Mouse (Mus musculus) adrenal gland, postnatal 14 days (tissue): ENCODE data around the gene Bcl2l2. TPM values are rescaled to one million over a fixed set of nuclear protein-coding genes. Genes with fewer than 3 reads are reported as not detected.

Source experiments
- DNase-seq: peaks from one replicate; pipeline ENCODE4 v3.0.0; 2021; ENCODE audit warnings: mixed read lengths
- total RNA-seq: library from RNA; stranded (reverse); gene quantifications from 2 replicates; pipeline ENCODE4 v1.2.3, GENCODE M21; 2021

The Bcl2l2 gene
- total RNA-seq, 1 experiment from 2014 or later, result 43.5 TPM

DNA sequence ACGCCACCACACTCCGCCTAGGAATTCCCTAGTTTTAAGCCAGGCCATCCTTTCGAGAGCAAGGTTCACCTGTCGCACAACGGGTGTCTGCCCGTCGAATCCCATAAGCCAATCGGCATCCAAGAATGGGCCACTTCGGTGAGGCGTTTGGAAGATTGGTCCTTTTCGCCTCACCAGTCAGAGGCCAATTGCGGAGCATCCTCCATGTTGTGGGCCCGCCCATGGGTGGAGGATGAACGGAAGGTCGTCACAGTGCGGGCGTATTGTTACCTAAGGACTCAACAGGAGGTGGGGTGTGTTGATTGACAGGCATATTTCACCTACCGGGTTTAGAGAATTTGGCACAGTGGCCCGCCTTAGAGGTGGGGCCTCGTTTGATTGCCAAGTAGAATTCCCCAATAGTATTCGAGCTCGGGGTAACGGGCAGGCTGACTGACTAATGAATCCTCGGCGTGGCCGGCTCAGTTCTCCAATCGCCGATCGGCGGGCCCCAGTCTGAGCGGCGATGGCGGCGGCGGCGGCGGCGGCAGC is 10.5 kb downstream of the Bcl2l2 start:
- peak; percentile 97 for DNase-seq

- DNase-seq, result peak; percentile 83
These were observed 11.3 kb downstream of the Bcl2l2 start for GRCm38 (mm10) chr14:54894296-54895151.

DNA sequence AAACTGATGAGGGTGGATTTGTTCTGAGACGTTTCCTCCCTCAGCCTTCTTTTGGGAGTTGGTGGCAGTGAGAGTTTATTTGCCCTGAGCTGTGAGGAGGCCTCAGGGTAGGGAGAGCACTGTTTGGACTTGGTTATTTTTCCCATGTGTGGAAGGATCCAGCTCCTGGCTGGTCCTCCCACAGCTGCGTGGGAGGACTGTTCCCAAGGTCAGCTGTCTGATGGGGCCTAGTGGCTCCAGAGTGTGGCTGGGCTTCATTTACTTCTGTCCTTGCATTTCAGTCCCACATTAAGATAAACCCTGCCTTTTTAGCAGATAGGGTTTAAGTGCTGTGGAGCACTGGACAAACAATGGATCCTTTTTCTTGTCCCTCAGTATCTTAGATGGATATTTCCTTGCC is 14.3 kb downstream of the Bcl2l2 start:
- no peak for DNase-seq

- peak; percentile 74 for DNase-seq
These were observed 17.2 kb downstream of the Bcl2l2 start for GRCm38 (mm10) chr14:54900383-54900782.

- DNase-seq, result no peak
These were observed 20.5 kb downstream of the Bcl2l2 start for GRCm38 (mm10) chr14:54903641-54904040.

DNA sequence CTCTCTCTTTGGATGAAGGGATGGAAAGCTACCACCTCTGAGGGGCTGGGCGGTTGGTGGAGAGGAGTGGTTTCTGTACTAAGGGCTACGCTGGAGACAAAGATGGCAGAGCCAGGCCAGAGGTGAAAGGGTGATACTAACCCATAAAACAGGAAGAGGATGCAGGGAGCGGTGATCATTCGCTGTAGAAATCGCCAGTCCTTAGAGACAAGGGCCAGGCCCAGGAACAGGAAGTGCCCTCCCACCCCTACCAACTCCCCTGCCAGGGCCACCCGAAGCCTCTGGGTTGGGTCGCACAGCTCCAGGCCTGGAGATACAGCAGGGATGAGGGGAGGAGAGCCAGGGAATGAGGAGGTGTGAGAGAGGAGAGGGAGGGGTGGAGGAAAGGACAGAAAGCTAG is 25.5 kb downstream of the Bcl2l2 start:
- DNase-seq, result no peak

- peak; percentile 49 for DNase-seq
These were observed 29.1 kb downstream of the Bcl2l2 start for GRCm38 (mm10) chr14:54912109-54912850.

DNA sequence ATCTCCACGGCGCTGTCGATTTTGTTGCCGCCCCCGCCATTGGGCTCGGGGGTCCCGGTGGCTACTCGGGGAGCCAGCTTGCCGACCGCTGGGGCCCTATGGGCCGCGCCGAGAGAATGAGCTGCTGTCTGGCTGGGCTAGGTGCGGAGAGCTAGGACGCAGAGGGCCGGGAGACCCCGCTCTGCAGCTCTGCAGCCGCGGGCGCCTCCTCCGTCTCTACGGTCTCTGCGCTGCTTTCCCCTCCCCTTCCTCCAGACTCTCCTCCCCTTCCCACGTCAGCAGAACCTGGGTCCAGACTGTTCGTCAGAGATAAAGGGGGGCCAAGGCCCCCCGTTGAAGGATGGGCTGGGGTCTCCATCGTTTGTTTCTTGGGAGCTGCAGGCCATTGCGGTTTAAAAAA is 29.7 kb downstream of the Bcl2l2 start, which contains the start of gene Slc22a17:
Slc22a17 (minus strand) TSS at position 247 of the 400 bp plus-strand sequence.
- peak; percentile 74 for DNase-seq

GRCm38 (mm10) chr14:54913343-54913742 is 30.2 kb downstream of the Bcl2l2 start:
- DNase-seq, result no peak

- DNase-seq, result no peak
These were observed 37.0 kb downstream of the Bcl2l2 start for GRCm38 (mm10) chr14:54920076-54920685.

DNA sequence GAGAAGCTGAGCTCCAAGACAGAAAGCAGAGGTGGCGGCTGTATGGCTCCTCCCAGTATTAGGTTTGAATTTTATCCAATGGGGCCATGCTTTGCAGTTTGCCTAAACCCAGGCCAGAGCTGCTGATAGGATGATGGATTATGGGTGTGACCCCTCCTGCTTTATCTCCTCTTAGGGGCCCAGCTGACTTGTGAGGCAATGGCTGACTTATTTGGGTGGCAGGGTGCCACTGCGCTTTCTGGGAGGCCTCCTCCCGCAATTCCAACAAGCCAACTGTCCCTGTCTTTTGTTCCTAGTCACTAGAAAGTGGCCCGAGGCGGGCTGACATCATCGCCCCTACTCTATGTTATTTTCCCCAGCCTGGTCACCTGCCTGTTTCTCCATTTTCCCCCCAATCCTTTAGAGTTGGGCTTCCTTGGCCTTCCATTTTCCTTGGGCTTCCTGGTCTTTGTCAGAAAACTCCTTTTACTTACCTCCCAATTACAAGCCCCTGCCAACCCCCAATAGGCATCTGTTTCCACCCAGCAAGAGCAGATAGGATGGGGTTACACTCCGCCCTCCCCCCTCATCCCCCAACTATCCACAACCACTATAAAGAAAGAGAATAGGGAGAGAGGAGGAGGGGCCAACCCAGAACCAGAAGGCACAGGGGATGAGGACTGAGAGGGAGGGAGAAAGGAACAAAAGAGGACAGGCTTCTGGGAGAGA is 41.6 kb downstream of the Bcl2l2 start:
- DNase-seq, result peak; percentile 58

DNA sequence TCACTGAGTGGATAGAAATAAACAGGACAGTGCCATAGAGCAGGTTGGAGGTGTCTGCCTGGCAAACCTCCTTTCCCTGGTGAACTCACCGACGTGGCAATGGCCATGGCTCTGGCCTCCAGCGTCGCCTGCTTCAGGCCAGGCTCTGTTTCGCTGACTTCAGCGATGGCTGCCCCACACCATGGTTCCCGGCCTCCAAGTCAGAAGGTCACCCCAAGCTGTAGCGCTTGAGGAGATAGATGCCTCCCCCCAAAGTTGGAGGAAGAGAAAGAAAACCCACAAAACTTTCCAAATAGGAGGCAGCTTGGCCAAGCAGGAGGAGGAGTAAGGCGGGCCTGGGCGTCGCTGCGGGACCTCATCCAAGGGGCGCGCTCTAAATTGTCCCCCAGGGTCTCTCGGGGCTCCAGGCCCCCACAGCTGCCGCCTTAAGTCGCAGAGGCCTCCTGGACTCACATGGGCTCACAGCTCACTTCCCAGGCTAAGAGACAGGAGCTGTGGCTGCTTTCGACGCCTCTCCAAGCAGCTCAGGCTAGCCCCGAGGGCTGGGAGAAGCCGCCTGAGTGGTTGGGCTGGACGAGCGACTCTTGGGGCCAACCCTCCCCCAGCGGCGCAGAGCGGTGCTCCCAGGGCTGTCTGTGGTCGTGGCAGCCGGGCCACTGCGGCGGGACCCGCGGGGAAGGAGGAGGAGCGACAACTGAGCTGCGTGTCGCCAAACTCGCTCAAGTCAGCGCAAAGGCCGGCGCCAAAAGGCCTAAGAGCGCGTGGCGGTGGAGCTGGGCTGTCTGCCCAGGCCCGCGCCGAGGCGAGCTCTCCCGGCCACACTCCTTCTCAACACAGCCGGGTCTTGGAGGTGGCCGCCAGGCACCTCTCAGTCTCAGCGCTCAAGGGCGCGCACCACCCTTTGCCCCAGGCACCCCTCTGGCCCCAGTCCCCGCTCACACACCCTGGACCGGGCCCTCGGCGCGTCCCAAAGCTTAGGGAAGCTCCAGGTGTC is 42.5 kb downstream of the Bcl2l2 start, which contains the start of gene Efs:
Efs (minus strand) TSS at position 778 of the 994 bp plus-strand sequence.
- DNase-seq, result peak; percentile 76

GRCm38 (mm10) chr14:54926401-54927158 is 43.4 kb downstream of the Bcl2l2 start:
- DNase-seq, result peak; percentile 59

GRCm38 (mm10) chr14:54927296-54927695 is 44.1 kb downstream of the Bcl2l2 start:
- DNase-seq, result no peak

GRCm38 (mm10) chr14:54929801-54930200 is 46.6 kb downstream of the Bcl2l2 start:
- DNase-seq, result no peak

- DNase-seq, result no peak
These were observed 47.3 kb downstream of the Bcl2l2 start for GRCm38 (mm10) chr14:54930431-54930830.

- no peak for DNase-seq
These were observed 49.5 kb downstream of the Bcl2l2 start, which contains the start of gene Il25 for GRCm38 (mm10) chr14:54932645-54933150. Gene Il25, plus strand, starts transcription at chr14:54932695.

DNA sequence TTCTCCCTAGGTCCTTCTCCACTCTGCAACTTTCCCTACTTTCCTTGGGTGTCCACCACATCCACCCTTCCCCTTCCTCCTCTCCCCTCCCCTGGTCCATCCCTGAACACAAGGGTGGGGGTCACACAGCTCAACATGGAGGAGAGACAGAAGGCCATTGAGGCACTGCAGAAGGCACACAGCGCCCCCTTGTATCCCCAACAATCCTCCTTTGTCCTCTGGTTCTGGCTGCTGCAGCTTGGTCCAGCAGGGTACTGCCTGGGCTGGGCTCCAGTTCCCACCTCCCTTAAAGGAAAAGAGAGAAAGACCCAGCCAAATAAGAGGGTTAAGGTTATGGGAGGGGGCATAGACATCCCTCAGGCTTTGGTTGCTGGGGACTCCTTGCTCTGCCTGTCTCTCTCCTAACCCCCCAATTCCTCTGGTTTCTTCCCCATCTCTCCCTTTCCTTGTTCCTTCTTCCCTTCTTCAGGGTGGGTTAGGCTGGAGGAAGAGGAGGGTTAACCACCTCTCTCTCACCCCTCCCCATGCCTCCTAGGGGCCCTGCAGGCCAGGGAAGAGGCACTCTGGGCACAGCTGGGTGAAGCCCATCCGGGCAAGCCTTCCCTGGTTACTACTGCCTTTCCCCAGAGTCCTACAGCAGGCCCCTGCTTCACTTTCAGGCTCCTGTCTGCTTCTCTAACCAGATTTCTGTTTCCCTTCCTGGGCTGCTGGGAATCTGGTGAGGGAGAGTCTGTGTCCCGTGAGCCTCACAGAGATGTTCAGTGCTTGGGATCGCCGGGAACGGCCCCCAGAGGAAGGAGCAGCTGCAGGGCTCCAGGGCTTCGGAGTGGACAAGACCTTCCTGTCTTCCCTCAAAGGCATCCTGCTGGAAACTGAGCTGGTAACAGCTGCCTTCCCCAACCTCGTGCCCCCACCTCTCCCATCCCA is 53.0 kb downstream of the Bcl2l2 start, which contains the start of gene Cmtm5:
Cmtm5 (plus strand) TSS at position 358 of the 927 bp plus-strand sequence.
- no peak for DNase-seq
